Mouse (Mus musculus): ENCODE results near the gene Triobp.

Gene Triobp

DNA sequence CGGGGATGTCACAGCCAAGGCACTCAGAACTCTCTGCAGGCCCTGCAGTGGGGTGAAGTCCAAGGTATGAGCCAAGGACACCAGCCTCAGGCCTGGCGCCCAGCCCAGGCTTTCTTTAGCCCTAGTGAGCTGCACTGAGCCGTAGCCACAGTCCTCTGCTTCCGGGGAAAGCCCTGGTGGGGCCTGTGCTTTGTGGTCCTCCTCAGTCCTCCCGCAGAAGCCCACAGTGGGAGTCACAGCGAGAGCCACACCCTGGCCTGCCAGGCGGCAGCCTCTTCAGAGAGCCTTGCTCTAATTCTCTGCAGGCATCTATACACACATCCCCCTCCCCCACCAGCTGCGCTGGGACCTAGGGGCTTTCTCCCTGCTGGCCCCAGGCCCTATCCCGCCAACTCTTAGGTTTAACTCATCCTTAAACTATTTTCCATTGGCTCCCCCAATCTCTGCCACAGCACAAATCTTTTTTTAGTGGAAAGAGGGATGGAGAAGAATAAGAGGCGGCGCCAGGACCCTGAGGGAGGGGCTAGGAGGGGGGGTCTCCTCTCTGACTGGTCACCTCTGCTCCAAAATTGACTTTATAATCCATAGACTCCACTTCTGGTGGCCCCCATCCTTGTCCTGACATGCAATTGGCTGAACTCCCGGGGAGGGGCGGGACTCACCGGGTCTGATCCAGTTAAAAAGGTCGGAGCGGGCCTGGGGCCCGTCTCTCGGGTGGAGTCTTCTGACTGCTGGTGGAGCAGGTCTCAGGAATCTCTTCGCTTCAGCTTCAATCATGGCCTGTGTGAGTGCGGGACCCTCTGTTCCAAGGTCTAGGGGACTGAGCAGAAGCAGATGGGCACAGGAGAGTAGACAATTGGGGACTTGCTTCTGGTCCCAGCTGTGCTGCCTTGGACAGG is 21.3 kb upstream of the Triobp start, which contains the start of gene Lgals1:
Gene Lgals1 (plus strand): TSS at position 705 of the 899 bp plus-strand sequence.
- DNase-seq (ENCODE audit: low spot score): peak; percentile 74

DNA sequence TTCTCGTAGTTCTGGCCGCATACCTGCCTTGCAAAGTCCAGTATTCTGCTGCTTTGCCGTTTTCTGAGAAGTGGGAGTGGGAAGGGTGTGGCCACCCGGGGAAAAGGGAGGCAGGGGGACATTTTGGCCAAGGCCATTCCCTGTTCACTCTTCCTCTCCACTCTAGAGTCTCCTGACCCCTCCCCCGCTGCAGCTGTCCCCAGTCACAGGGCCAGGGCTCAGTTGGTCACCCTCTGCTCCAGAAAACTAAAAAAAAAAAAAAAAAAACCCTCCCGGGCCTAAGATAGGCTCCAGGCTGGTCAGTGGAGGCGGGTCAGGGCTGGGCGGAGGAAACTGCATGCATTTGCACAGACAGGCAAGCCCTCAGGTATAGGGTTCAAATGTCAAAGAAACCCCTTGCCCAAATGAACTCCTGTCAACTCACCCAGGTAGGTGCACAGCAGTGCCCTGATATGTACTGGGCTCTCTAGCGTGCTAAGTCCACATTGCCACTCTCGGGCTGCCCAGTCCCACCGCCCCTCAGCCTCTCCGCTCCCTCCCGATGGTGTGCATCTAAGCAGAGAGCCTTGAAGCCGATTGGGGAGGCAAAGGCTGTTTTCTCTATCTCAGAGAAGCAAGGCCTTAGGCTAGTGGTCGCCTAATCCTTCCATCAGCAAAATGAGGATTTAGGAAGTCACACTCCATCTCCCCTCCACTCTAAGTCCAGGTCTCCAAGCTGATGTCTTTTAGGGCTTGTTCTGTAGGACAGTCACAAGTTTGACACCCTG is 20.3 kb upstream of the Triobp start:
- peak; percentile 25 for DNase-seq (ENCODE audit: low spot score)

DNA sequence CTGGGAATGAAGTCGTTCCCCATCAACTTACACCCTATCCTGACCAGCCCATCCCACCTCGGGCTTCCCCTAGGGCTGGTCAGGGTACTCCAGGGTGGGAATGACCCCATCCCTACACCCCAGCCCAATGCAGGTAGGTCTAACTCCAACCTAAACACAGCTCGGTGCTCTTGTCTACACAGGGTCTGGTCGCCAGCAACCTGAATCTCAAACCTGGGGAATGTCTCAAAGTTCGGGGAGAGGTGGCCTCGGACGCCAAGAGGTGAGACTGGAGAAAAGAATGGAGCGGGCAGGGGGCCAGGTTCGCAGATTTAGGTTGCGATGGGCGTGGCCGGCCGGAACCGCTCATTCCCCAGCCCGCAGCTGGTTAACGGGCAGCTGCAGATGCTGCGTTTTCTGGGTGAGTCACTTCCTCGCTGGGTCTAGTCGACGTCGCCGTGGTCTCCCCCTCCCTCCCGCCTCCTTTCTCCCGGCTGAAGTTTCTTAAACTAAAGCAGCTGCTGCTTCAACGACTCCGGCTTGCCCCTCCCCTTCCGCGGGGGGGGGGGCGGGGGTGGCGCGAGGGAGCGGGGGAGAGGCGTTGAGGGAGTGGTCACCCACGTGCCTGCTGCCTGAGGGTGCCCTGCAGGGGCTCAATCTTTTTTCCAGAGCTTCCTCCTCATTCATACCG is 19.6 kb upstream of the Triobp start:
- peak; percentile 81 for DNase-seq (ENCODE audit: low spot score)

DNA sequence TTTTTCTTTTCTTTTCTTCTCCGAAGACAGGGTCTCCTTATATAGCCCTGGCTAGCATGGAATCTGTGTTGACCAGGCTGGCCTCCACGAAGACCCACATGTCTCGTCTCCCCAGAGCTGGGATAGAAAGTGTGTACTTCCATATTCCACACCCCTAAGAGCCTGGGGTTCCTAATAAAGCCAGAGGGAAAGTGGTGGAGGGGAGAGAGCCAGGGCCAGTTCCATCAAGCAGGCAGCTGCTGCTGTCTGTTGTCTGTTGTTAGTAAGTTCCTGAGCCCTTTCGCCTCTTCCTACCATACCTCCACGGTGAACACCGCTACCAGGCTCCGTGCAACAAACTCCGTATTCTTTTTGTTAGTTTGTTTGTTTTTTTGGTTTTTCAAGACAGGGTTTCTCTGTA is 19.0 kb upstream of the Triobp start:
- DNase-seq (ENCODE audit: low spot score): no peak

DNA sequence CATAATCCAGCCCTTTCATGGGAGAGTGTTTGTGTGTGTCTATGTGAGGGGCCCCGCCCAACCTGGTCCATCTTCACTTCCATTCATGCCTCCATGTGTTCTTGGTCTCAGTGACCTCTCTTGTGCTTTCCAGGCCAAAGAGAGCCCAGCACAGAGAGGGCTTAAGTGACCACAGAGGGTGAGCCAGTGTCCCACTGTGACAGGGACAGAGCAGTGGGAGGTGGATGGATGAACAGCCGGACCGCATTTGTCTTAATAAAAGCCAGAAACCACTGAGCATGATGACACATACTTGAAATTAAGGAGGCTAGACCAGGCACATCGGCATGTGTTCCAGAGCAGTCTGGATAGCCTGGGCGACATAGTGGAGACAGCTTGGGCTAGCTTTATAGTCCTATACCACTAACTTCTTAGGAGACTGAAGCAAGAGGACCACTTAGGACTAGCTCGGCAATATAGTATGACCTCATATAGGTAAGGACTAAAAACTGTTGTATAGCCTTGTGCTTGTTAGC is 17.3 kb upstream of the Triobp start:
- no peak for DNase-seq (ENCODE audit: low spot score)

DNA sequence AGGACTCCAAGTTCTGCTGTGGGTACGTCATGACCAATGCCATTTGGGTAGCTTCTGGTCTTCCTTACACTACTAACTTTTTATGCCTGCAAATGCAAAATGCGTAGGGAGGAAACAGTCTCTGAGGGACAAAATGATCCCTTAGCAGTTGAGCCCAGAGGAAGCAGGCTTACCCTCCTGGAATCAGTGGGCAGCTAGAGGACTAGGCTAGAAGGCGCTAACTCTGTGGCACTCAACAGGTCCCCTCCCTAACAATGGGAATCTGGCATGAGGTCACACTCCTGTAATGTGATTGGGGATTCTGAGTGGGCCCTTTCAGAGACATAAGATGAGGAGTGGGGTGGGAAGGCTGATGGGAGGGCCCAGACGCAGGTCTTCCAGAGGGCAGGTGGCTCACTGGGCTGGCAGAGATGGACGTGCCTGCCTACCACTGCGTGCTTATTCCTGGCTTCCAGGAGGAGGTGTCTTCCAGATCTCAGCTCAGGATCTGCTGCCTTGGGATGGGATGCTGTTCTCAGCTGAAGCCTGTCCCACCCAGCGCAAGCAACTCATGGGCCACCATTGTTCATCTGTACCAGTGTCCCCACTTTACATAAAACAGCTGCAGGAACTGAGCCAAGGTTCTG is 16.6 kb upstream of the Triobp start:
- DNase-seq (ENCODE audit: low spot score): no peak

DNA sequence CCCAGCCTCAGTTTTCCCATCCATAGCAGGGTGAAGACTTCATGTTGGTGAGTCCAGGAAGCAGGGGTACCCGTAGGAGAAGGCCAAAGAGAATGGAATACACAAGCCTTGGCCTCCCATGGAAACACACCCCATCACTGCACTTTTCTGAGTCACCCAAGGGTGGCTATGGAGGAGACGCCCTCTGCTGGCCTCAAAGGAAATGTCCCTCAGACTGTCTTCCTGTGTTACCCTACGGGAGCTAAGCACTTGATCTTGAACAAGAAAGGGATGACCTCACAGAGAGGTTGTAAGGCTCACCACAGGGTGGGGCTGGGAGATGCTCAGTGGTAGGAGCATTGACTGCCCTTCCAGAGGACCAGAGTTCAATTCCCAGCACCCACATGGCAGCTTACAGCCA is 15.9 kb upstream of the Triobp start:
- peak; percentile 51 for DNase-seq (ENCODE audit: low spot score)

DNA sequence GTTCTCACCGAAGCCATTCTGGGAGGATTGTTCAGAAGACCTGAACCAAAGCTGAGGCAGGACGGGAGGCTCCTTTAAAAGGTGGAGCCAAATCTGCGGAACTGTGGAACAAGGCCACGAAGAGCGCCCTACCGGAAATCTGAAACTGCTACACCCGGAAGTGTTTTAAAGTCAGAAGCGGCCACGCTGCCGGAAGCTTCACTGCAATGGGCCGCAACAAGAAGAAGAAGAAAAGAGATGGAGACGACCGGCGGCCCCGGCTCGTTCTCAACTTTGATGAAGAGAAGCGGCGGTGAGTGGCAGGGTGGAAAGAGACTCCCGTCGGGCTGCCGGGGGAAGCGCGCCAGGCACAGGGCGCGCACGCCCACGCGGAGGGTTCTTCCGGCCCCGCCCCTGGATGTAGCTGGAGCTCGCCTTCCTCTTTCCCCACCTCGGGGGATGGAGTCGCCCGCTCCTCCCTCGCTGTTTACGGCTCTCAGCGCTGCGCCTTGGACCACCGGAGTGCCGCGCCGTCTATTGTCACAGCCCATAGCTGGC is 12.7 kb upstream of the Triobp start, which contains the start of gene Nol12:
Gene Nol12 (plus strand): TSS at position 150 of the 537 bp plus-strand sequence.
- peak; percentile 91 for DNase-seq (ENCODE audit: low spot score)

DNA sequence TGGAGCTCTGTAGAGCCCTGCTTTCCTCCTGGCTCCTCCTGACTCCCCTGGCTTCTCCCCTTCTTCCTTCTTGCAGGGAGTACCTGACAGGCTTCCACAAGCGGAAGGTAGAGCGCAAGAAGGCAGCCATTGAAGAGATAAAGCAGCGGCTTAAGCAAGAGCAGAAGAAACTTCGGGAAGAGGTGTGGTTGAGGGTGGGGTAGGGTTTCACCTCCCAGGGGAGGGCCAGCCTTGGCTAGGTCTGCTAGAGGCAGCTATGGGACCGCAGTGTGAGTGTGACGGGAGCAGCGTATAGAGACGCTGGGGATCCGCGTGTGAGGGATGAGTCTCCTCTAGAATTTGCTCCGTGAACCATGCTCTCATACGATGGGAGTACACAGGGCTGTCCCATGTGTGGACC is 11.1 kb upstream of the Triobp start:
- DNase-seq (ENCODE audit: low spot score): no peak

DNA sequence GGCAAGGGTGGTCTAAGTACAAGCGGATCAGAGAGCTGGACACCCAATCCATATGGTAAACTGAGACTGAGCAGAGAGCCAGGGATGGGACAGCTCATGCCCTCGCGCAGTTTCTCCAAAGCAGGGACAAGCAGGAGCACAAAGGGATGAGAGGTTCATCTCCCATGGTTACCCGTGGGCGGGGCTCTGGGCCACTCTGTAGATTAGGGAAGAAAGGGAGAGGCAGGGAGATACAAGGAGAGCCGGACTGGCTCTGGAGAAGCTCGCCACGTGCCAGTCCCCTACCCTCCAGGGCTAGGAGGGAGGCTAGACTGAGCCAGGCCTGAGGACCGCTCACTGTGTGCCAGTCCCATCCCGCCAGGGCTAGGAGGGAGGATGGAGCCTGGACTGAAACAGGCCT is 10.2 kb upstream of the Triobp start:
- no peak for DNase-seq (ENCODE audit: low spot score)

DNA sequence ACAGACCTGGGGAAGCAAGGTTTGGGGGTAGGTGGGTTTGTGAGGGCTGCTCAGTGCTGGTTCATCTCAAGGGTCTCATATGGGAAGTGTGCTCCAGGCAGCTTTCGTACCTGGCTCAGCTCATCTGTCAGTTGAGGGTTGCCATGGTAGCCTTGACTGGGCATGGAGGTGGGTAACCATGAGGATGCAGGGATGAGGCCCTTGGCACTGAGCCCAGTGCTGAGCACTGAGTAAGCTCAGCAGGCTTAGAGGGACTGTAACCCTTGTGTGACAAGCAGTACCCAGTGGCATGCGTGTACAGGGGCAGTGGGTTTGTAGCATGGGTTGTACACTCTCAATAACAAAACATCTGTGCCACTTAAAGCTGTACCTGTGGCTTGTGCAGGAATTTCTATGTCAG is 9.6 kb upstream of the Triobp start:
- no peak for DNase-seq (ENCODE audit: low spot score)

DNA sequence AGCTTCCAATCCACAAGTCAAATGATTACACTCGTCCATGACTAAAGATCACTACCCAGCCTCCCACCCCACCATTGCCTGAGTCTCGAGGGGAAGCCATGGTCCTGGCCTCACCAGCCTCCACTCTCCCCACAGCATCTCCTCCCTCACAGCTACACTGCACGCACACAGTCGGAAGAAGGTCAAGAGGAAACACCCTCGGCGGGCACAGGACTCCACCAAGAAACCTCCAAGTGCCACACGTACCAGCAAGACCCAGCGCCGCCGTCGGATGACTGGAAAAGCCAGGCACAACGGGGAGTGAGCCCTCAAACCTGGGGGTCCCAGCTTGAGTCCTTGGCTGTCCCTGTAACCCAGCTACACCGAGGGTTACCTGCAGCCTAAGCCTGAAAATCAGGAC is 7.2 kb upstream of the Triobp start:
- no peak for DNase-seq (ENCODE audit: low spot score)

DNA sequence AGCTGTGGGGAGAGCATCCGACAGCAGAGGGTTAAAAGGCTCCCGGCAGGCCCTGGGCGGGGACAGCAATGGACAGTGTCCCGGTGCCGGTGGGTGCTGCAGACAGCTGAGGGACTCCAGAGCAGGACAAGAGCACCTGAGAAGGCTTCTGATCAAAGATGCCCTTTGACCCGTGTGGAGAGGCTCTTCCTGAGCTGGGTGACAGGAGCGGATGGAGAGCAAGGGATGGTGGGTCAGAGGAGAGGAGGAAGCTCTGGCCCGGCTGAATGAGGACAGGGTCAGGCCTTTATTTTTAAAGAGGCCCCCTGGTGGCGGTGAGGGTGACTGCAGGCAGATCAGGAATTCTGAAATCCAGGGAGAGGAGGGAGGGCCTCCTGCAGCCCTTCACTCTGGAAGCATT is 4.9 kb upstream of the Triobp start:
- peak; percentile 83 for DNase-seq (ENCODE audit: low spot score)

DNA sequence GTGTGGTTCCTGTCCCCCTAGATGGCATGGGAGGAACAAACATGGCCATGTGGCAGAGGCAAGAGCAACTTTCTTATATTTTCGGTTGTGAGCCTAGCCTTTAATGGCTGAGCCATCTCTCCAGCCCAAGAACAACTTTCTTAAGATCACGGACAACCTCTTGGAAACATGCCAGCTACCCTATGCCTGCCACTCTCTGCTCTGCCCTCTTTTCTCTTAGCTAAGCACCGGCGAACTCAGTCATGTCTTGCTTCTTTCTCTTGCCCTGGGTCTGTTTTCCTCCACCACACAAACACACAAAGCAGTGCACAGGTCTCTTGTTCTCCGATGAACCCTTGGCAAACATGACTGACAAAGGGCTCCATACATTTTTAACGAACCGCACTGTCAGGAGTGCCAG is 1.3 kb upstream of the Triobp start:
- DNase-seq (ENCODE audit: low spot score): no peak

DNA sequence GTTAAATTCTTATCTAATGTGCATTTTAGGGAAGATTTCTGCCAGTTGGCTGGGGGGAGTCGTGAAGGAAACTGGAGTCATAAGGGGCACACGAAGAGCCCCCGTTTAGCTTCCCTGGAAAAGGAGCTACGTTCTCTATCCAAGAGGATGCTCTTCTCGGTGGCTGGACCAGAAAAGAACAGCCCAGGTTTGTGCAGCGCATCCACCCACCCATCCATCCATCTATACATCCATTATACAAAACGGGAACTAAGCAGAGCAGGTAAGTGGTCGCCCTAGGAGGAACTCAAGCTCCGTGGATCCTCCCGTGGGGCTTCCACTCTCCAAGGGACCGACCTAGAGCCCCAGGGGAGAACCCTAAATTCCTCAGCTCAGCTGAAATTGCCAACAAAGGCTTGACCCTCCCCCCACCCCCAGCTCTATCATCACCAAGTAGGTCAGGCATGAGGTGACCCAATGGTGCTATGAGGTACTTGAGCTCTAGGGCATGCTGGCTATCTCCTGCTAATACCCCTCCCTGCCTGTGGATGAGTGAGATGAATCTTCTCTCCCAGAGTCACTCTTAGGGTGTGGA is 715 bp downstream of the Triobp start:
- no peak for DNase-seq (ENCODE audit: low spot score)

DNA sequence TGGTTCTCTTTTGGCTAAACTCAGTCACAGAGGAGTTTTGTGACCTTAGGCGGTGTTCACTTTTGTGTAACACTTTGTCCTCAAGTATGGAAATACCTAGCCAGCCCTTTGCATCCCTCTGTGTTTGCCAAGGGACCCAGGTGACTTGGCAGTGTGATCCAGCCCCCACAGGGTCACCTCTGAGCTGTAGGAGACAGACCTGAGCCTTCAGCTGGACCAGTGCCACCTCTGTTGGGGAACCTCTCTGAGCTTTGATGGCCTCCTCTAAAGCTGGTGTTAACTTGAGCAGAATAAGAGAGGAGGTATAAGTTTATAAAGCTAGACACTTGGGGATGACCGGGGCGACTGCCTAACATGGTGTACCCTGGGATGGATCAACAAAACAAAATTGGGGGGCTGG is 1.4 kb downstream of the Triobp start:
- DNase-seq (ENCODE audit: low spot score): no peak

DNA sequence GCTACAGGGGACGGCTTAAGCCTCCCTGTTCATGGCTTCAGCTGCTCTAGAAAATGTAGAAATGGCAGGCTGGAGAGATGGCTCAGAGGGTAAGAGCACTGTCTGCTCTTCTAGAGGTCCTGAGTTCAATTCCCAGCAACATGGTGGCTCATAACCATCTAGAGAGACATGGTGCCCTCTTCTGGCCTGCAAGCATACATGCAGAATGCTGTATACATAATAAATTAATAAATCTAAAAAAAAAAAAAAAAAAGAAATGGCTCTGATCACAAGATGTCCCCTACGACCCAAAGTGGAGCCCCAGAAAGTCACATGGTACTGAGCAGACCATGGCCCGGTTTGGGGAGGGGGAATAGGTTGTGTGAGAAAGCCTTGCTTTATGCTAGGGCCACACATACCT is 8.1 kb downstream of the Triobp start:
- DNase-seq (ENCODE audit: low spot score): no peak

DNA sequence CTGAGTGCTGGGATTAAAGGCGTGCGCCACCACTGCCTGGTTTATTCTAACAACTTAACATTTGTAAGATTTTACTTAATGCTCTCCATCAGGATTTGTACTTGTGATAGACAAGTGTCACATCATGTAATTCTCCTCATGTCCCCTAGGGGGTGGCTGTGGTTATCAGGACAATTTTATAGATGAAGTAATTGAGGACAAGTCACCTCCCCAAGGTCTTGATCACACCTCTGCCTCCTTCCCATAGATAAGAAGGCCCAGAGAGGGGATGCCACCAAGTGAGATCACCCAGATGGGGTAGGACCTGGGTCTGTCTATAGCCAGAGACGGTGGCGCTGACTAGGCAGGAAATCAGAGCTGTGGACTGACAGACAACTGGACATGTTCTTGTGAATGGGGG is 8.8 kb downstream of the Triobp start:
- peak; percentile 36 for DNase-seq (ENCODE audit: low spot score)

DNA sequence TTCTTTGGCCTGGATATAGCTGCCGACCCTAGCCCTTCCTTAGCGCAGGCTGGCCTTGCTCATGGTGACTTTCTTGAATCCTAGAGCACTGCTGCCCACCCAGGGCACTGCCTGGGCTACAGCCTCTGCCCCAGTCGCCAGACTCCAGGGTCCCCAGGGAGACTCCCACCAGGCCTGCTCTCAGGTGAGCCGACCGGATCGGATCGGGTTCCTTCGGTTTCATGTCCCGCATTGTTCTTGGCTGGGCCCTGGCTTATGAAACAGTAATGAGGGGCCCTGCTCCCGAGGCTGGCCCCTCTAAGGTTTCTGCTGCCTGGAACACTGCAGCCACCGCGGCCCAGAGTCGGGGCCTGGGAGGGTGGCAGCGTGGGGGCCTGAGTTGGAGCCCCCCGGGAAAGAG is 9.5 kb downstream of the Triobp start:
- no peak for DNase-seq (ENCODE audit: low spot score)

DNA sequence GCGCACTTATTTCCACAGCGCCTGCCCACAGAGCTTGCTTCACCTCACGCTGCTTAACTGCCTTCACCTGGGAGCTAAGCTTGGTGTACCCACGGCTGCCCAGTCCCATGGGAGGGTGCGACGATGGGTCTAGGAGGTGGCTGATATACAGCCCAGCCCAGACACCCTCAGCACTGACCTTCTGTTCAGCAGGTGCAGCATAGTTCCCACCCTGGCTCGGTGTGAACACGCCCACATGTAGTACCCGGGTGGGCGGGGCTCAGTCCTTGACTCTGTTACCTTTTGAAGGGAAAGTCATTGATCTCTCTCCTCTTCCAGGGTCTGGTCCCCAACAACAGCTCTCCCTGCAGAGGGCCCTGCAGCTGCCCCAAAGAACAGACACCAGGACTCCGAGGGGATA is 12.0 kb downstream of the Triobp start:
- DNase-seq (ENCODE audit: low spot score): no peak

DNA sequence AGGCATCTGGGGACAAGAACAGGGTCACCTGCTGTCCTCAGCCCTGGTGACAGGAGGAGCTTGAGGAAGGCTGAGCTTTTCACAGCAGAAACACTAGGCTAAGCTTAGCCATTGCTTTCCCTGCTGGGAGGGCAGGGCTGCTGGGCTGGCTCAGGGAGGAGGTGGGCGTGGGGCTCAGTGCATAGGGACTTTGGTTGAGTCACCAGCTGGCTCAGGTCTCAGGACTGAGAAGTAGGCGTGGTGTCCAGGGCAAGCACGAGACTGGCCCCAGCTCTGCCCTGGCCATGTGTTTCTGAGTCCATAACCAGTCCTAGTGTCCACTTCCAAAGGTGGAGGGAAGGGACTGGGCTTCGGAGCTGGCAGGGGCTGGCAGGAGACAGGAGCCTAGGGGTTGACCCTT is 12.6 kb downstream of the Triobp start:
- DNase-seq (ENCODE audit: low spot score): no peak

All from embryo, embryonic 10 days (tissue).